Mouse (Mus musculus) liver, postnatal 0 days (tissue): ENCODE measurements around the gene Rplp2.

Experiments used
- CTCF ChIP-seq: sonication (generic); IDR thresholded peaks from 2 replicates; pipeline ENCODE4 v1.5.1; 2016; ENCODE audit warnings: antibody characterized with exemption, low read depth
- EP300 ChIP-seq: IDR thresholded peaks from 2 replicates; pipeline ENCODE4 v1.6.1; 2016; ENCODE audit warnings: antibody characterized with exemption, low read depth, mild to moderate bottlenecking

DNA sequence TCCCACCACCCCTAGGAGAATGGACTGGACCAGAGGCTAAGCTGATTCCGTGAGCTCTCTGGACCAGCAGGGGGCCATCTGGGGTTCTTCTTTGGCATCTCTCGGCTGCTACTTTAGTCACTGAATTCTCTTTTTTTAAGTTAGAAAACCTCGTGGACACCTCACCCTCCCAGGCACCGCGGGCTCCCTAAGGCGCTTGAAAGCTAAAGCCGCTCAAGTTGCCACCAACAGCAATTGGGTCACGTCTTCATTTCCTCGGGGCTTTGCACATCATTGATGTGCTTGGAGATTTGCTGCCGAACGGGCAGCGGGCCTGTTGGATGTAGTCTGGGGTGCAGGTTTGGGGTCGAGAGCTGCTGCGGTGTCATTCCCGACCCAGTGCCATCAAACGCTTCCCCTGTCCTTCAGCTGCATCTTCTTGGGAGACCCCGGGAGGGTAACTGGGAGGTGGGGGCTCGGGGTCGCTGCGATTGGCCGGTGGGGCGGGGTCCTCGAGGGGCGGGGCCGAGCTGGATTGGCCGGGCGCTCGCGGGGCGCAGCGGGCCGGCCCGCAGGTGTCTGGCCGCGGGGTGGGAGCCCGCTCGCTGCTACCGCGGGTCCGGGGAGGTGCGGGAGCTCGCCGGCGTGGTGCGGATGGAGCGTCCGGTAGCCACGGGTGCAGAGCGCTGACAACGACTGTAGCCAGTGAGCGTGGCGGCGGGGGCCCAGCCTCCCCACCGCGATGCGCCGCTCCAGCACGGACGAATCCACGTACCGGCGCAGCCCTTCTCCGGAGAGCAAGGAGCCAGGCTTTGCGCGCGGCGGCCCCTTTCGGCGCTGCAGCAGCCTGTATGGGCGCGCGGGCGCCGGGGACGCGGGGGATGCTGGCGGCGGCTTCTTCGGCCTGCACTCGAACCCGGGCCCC, 34.6 kb downstream of the Rplp2 start:
- peak; percentile 52 for TF ChIP-seq CTCF
- no peak for TF ChIP-seq EP300
